Mouse (Mus musculus): Measurements from ENCODE around the gene Lingo2.

DNA sequence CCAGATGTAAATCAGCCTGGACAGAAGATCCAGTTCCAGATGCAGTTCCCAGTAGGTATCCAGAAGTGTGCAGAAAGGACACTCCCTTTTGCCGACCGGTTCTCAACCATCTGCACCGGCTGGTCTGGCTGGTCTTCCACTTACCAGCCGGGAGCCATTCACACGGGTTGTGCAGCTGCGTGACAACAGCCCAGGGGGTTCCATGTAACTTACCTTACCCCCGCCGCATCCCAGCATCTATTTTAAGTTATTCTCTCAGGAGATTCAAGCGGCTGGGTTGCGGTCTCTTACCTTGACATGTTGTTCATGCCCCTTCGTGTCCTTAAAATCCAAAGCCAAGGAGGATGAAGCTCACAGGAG lies 777 bp downstream of the Lingo2 start:
- no peak for TF ChIP-seq CTCF (IDR thresholded peaks at IDR 0.05)
- no peak for TF ChIP-seq EP300 (IDR thresholded peaks at IDR 0.05)
